Mouse (Mus musculus) kidney, postnatal 36 days (tissue): ENCODE measurements around the gene Mcm10.

Experiments
- DNase-seq, 2 experiments: peaks; one replicate each; pipeline ENCODE4 v3.0.0; 2021 to 2022; ENCODE audit warnings: mixed read lengths in 2 of 2

Mcm10 gene

GRCm38 (mm10) chr2:5012491-5013324 lies at the start of gene Mcm10:
Mcm10 (minus strand) TSS chr2:5012791.
- peak; percentile 96 for DNase-seq

GRCm38 (mm10) chr2:5061133-5061708 lies 48.6 kb upstream of the Mcm10 start:
- DNase-seq, result no peak

GRCm38 (mm10) chr2:5059997-5060396 lies 47.4 kb upstream of the Mcm10 start:
- no peak for DNase-seq

GRCm38 (mm10) chr2:5058436-5058835 lies 45.8 kb upstream of the Mcm10 start:
- no peak for DNase-seq

GRCm38 (mm10) chr2:5050562-5050961 lies 38.0 kb upstream of the Mcm10 start:
- DNase-seq, result no peak

- DNase-seq, result no peak
Observed at GRCm38 (mm10) chr2:5047016-5047415, 34.4 kb upstream of the Mcm10 start.

- no peak for DNase-seq
Observed at GRCm38 (mm10) chr2:5045269-5045965, 32.8 kb upstream of the Mcm10 start.

- no peak for DNase-seq
Observed at GRCm38 (mm10) chr2:5044321-5044720, 31.7 kb upstream of the Mcm10 start.

GRCm38 (mm10) chr2:5043476-5043761 lies 30.8 kb upstream of the Mcm10 start:
- DNase-seq, result no peak

- DNase-seq, result no peak
Observed at GRCm38 (mm10) chr2:5042616-5043475, 30.3 kb upstream of the Mcm10 start.

- DNase-seq, result no peak
Observed at GRCm38 (mm10) chr2:5041854-5042253, 29.3 kb upstream of the Mcm10 start.

GRCm38 (mm10) chr2:5040281-5041161 lies 27.9 kb upstream of the Mcm10 start:
- DNase-seq, result no peak

- no peak for DNase-seq
Observed at GRCm38 (mm10) chr2:5039350-5040170, 27.0 kb upstream of the Mcm10 start.

- no peak for DNase-seq
Observed at GRCm38 (mm10) chr2:5038320-5038719, 25.7 kb upstream of the Mcm10 start.

GRCm38 (mm10) chr2:5037390-5037789 lies 24.8 kb upstream of the Mcm10 start:
- no peak for DNase-seq

GRCm38 (mm10) chr2:5036411-5037076 lies 24.0 kb upstream of the Mcm10 start:
- DNase-seq, result no peak

GRCm38 (mm10) chr2:5035241-5035640 lies 22.6 kb upstream of the Mcm10 start:
- no peak for DNase-seq

GRCm38 (mm10) chr2:5034801-5035200 lies 22.2 kb upstream of the Mcm10 start:
- DNase-seq, result no peak

GRCm38 (mm10) chr2:5033546-5034420 lies 21.2 kb upstream of the Mcm10 start:
- DNase-seq, result peak in 1 of 2 experiments; percentile 12
